Mouse (Mus musculus): ENCODE measurements around the gene Uprt. TPM values are rescaled to one million over a fixed set of nuclear protein-coding genes. Genes with fewer than 3 reads are reported as not detected.

Uprt gene
- 1.5 and 1.9 TPM in 2 replicates for polyA plus RNA-seq (2016; fragmentation: Nextera tagmentation; extraction: Ambion mirVana)

DNA sequence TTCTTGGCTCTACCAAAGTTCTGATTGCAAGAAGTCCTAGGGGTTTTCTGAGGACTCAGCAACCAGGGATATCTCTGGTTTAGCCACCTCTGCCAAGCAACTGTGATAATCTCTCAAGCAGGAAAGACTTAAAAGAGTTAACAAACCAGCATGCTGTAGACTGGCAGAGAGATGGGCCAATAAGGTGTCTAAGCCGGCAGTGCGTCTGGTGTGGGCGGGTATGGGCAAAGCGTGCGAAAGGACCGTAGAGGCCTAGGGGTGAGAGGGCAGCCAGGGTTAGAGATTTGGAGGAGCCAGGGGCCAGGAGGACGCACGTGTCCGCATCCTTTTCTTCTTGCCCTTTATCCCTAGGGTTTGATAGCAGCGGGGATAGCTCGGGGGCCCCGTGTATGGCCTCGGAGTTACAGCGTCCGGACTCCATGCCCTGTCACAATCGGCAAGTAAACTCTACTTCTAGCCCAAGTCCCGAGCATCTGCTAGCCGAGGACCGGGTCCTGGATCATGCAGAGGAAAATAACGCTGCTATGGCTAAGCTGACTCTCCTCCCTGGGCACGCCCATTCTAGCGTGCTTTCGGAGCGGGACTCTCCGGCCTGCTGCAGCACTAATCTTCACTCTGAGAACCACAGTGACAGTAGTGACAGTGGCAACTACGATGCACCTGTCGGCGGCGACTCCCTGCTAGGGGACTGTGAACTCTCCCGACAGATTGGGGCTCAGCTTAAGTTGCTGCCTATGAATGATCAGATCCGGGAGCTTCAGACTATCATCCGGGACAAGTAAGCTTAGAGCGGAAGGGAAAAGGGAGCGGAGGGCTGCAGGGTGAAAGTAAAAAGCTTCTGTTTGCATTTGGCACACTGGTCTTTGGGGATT lies at the start of gene Uprt:
Gene Uprt, plus strand, starts transcription at position 247 of the 872 bp plus-strand sequence.
- Histone ChIP-seq H3K27ac (peak within 1 kb of the TSS; percentile 56; the same call in 1 of the 2 replicates), H3K9ac (peak within 1 kb of the TSS; percentile 53), H3K4me1 (no peaks in the 10 kb centered on the region), H3K4me2 (peak within 1 kb of the TSS; percentile 54), H3K27me3 (peaks cover 34% of the 10 kb centered on the region), H3K9me3 (no peaks in the 10 kb centered on the region), H3K4me3 (replicated peaks) (peak within 1 kb of the TSS; percentile 52), H3K36me3 (replicated peaks) (no peaks in the 10 kb centered on the region)
- ATAC-seq (ENCODE audit: low FRiP score), result peak; percentile 98
- WGBS, result 24% methylated on average over 34 of the region's 34 CpGs

DNA sequence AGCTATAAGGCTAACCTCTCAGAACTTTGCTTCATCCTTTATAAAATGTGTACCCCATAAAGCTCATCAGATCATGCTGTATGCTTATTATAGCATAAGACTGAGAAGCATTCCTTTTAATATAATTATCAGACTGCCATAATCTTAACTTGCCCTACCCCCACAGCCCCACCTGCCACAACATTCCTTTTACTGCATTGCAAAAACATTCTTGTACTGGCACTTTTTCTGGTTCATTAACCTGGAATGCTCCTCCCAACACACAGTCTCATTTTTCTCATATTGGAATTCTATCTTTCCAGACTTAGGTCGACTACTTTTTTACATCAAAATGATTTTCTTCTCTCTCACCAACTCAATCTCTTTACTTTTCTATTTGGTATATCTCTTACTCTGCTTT lies 49.2 kb upstream of the Uprt start:
- Histone ChIP-seq H3K9ac (no peak overlapping the region), H3K27ac (no peak overlapping the region), H3K27me3 (peaks cover 18% of the 10 kb centered on the region), H3K4me2 (no peak overlapping the region), H3K36me3 (replicated peaks) (no peaks in the 10 kb centered on the region), H3K4me1 (no peaks in the 10 kb centered on the region), H3K4me3 (replicated peaks) (no peak overlapping the region), H3K9me3 (no peaks in the 10 kb centered on the region)
- 41% methylated on average over 1 of the region's 1 CpGs for WGBS
- no peak for ATAC-seq (ENCODE audit: low FRiP score)

DNA sequence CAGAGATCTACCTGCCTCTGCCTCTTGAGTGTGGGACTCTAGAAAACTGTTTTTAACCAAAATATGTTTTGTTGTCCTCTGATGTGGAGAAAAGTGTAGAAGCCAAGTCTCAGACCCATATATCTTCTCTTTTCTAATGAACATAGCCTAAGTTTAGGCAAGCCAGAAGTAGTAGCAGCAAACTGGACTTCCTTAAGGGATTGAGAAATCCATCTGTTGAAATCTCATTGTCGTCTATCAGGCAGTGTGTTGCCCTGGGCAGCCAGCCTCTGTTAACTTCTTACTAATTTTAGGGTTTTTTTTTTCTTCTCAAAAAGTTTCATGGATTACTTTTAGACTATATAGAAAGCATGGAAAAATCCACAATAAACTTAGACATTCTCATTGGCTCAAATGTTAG lies 30.2 kb upstream of the Uprt start:
- Histone ChIP-seq H3K36me3 (replicated peaks) (no peaks in the 10 kb centered on the region), H3K9me3 (no peaks in the 10 kb centered on the region), H3K27ac (no peak overlapping the region), H3K4me3 (replicated peaks) (no peak overlapping the region), H3K4me1 (no peaks in the 10 kb centered on the region), H3K9ac (no peak overlapping the region), H3K27me3 (0 out of 2 replicates have a peak, but pooled peaks cover 2% of the 10 kb centered on the region), H3K4me2 (no peak overlapping the region)
- WGBS, result 76% methylated on average over 1 of the region's 1 CpGs
- ATAC-seq (ENCODE audit: low FRiP score), result no peak

DNA sequence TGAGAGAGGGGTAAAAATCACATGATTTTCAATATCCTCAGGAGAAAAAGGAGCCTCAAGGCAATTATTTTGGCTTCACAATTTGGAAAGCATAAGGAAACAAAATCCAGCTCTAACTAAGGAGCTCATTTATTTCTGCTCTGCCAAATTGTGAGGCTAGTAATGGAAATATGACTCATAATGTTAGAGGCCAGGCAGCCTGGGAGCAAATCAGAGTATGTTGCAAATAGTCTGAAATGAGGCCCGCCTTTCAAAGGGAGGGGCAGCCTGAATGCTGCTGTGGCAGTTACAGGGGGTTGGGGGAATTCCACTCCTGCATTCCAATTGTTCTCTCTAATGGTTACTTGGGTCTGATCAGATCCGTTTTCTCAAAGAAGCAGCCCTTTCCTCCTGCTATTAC lies 20.9 kb upstream of the Uprt start:
- Histone ChIP-seq H3K9me3 (no peaks in the 10 kb centered on the region), H3K27ac (no peak overlapping the region), H3K4me3 (replicated peaks) (no peak overlapping the region), H3K9ac (no peak overlapping the region), H3K27me3 (no peaks in the 10 kb centered on the region), H3K4me1 (no peaks in the 10 kb centered on the region), H3K36me3 (replicated peaks) (no peaks in the 10 kb centered on the region), H3K4me2 (no peak overlapping the region)
- 34% methylated on average over 2 of the region's 2 CpGs for WGBS
- no peak for ATAC-seq (ENCODE audit: low FRiP score)

DNA sequence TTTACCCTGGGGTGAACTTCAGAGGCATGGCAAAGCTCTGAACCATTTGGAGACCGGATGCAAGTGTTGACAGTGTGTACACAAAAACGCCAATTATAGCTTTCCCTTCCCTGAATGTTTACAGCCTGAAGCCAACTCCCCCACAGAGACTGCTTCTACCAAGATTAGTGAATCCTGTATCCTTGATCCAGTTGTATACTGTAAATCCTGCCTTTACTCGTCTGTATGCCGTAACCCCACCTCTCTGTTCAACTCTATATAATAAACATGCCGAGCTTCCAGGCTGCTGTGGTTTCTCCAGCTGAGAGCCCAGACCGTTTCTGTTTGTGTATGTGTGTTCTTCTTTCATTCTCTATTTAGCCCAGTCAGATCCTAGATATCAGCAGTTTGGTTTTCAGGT lies 18.2 kb upstream of the Uprt start:
- no peak for ATAC-seq (ENCODE audit: low FRiP score)

DNA sequence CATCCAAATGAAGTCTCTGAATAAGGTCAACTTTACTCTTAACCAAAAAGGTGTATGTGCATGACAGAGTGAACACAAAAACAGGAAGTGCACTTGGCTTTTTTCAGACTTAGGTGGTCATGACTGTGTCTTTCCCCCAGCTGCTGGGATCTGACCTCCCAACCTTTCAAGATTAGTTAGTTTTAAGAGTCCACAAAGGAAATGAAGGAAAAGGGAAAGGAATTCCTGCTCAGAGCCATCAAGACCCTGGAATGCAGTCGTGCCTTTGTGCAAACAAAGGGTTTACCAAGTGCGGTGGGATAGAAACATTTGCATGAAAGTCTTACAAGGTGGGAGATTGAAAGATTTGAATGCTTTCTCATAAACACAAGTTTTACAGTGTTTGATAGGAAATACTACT lies 4.6 kb upstream of the Uprt start:
- Histone ChIP-seq H3K9ac (no peak overlapping the region), H3K4me1 (no peaks in the 10 kb centered on the region), H3K27ac (no peak overlapping the region), H3K4me3 (replicated peaks) (no peak overlapping the region), H3K4me2 (no peak overlapping the region), H3K27me3 (peaks cover 28% of the 10 kb centered on the region), H3K9me3 (no peaks in the 10 kb centered on the region), H3K36me3 (replicated peaks) (no peaks in the 10 kb centered on the region)
- no peak for ATAC-seq (ENCODE audit: low FRiP score)
- WGBS, result 19% methylated on average over 2 of the region's 2 CpGs

More for the DNA sequence above, 18.2 kb upstream of the Uprt start:
- Histone ChIP-seq H3K4me2 (no peak overlapping the region), H3K4me3 (replicated peaks) (no peak overlapping the region), H3K9ac (no peak overlapping the region), H3K9me3 (no peaks in the 10 kb centered on the region), H3K36me3 (replicated peaks) (no peaks in the 10 kb centered on the region), H3K4me1 (no peaks in the 10 kb centered on the region), H3K27me3 (no peaks in the 10 kb centered on the region), H3K27ac (no peak overlapping the region)
- WGBS, result 84% methylated on average over 6 of the region's 6 CpGs

DNA sequence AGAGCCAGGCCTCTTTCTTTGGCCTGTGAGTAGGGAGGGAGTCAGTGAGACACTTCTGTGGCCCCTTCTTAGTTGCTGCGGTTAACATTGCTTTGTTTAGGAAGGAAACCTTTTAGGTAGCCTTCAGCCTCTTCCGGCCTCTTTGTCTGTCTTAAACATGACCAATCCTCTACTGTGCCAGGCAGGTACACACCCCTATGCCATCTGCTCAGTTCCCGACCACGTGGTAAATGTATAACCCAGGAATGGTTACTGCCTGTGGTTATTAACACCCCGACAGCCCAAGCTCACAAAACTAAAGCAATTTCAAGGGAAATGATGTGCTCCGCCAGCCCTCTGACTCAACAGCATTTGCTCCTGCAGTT lies 808 bp downstream of the Uprt start:
- peaks cover 30% of the 10 kb centered on the region for H3K27me3 ChIP-seq
- peak; percentile 76; the same call in 1 of the 2 replicates for ATAC-seq (ENCODE audit: low FRiP score)
- peak overlapping the region; percentile 52 for H3K4me3 ChIP-seq (replicated peaks)
- no peaks in the 10 kb centered on the region for H3K9me3 ChIP-seq
- H3K4me1 ChIP-seq, result no peaks in the 10 kb centered on the region
- H3K9ac ChIP-seq, result peak overlapping the region; percentile 53
- 29% methylated on average over 6 of the region's 6 CpGs for WGBS
- H3K27ac ChIP-seq, result peak overlapping the region; percentile 56; the same call in 1 of the 2 replicates
- peak overlapping the region; percentile 54 for H3K4me2 ChIP-seq
- H3K36me3 ChIP-seq (replicated peaks), result no peaks in the 10 kb centered on the region

DNA sequence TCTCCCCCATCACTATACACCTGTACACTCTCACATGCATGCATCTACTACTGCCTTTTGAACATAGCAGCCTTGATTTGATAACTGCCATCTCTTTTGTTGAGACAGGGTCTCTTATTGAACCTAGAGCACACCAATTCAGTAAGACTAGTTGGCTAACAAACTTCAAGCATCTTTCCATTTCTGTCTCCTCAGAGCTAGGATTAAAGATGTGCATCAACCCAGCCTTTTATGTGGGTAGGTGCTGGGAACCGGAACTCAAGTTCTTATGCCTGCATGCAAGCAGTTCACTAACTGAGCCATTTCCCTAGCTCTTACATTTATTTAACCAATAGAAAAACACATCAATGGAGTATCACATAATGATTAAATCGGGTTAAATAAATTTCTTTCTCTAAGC lies 3.0 kb downstream of the Uprt start:
- no peak overlapping the region for H3K4me3 ChIP-seq (replicated peaks)
- 80% methylated on average over 2 of the region's 2 CpGs for WGBS
- no peak overlapping the region for H3K4me2 ChIP-seq
- H3K9ac ChIP-seq, result no peak overlapping the region
- no peak for ATAC-seq (ENCODE audit: low FRiP score)
- no peaks in the 10 kb centered on the region for H3K36me3 ChIP-seq (replicated peaks)
- peaks cover 30% of the 10 kb centered on the region for H3K27me3 ChIP-seq
- no peaks in the 10 kb centered on the region for H3K9me3 ChIP-seq
- no peaks in the 10 kb centered on the region for H3K4me1 ChIP-seq
- no peak overlapping the region for H3K27ac ChIP-seq

DNA sequence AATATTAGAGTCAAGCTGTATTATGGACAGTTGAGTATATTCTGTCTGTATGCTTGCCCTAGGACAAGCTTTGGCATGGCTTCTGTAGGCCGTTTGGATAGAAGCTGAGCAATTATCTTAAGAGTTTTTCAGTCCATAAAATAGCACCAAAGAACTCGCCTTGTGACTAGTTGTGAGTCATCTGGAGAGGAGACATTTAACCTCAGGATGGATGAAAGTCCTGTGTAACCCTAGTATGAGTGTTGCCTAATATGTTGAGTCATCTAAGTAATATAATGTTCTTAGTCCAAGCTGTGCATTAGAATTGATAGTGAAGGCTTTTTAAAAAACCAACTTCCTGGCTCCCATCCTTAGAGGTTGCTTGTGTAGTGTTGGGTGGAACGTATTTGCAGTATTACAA lies 5.4 kb downstream of the Uprt start:
- no peaks in the 10 kb centered on the region for H3K9me3 ChIP-seq
- H3K27ac ChIP-seq, result no peak overlapping the region
- H3K9ac ChIP-seq, result no peak overlapping the region
- H3K27me3 ChIP-seq, result peaks cover 23% of the 10 kb centered on the region
- H3K4me1 ChIP-seq, result no peaks in the 10 kb centered on the region
- H3K4me3 ChIP-seq (replicated peaks), result no peak overlapping the region
- no peak overlapping the region for H3K4me2 ChIP-seq
- 75% methylated on average over 3 of the region's 3 CpGs for WGBS
- no peaks in the 10 kb centered on the region for H3K36me3 ChIP-seq (replicated peaks)
- ATAC-seq (ENCODE audit: low FRiP score), result no peak

DNA sequence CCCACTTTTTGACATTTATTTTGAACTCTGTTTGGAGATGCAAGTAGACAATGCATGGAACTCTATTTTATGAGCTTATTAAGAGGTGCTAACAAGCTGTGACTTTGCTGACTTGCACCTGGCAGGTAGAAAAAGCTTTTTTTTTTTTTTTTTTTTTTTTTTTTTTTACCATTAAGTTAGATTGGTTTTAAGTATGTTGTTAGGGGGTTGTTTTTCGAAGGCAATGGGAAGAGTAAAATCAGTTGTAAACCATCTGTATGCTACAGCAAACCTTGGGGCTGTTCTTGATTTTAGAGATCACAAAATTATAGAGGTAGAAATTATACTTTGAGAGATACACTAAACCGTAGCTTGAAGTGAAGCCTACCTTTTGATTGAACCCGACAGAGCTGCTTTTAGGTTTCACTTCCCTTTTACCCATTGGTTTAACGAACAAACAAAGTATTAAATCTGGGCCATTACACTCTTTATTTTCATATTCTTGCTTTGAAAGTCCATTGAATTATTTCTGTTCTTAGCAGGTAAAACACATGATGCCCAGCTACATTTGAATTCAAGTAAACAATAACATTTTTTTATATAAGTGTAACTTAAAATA lies 6.4 kb downstream of the Uprt start:
- no peaks in the 10 kb centered on the region for H3K4me1 ChIP-seq
- H3K27me3 ChIP-seq, result peaks cover 16% of the 10 kb centered on the region
- no peak overlapping the region for H3K4me3 ChIP-seq (replicated peaks)
- no peaks in the 10 kb centered on the region for H3K9me3 ChIP-seq
- no peaks in the 10 kb centered on the region for H3K36me3 ChIP-seq (replicated peaks)
- 85% methylated on average over 4 of the region's 4 CpGs for WGBS
- H3K4me2 ChIP-seq, result no peak overlapping the region
- H3K27ac ChIP-seq, result no peak overlapping the region
- ATAC-seq (ENCODE audit: low FRiP score), result no peak
- H3K9ac ChIP-seq, result no peak overlapping the region

DNA sequence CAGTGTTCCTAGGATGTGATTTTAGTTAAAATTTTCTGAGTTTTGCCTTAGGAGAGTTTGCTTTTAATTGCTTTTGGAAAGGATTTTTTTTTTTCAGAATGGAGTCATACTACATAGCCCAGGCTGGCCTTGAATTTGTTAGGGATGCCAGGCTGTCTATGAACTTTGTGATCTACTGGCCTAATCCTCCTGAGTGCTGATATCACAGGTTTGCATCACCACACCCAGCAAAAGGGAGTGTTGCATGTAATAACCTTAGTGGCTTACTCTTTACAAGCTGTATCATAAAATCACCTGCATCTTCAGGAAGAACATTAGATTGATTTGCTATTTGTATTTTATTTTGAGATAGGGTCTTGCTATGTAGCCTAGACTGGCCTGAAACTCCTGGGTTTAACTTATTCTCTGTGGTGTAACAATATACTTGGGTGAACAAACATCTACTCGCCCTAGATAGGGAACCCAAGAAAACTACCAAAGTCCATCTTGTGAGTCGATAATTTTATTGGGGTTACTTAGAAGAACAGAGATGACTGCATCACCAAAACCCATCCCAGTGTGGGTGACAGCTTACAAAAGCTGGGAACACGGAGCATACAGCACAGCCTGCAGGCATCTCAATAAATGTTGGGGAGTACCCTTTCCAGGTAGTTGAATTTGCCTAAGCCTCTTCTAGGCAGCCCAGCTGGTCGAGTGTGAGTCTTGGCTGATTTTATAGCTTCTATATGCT lies 7.2 kb downstream of the Uprt start:
- Histone ChIP-seq H3K36me3 (replicated peaks) (no peaks in the 10 kb centered on the region), H3K4me2 (no peak overlapping the region), H3K9ac (no peak overlapping the region), H3K27me3 (peaks cover 12% of the 10 kb centered on the region), H3K27ac (no peak overlapping the region), H3K4me3 (replicated peaks) (no peak overlapping the region), H3K4me1 (no peaks in the 10 kb centered on the region), H3K9me3 (no peaks in the 10 kb centered on the region)
- WGBS, result 68% methylated on average over 4 of the region's 4 CpGs
- no peak for ATAC-seq (ENCODE audit: low FRiP score)

DNA sequence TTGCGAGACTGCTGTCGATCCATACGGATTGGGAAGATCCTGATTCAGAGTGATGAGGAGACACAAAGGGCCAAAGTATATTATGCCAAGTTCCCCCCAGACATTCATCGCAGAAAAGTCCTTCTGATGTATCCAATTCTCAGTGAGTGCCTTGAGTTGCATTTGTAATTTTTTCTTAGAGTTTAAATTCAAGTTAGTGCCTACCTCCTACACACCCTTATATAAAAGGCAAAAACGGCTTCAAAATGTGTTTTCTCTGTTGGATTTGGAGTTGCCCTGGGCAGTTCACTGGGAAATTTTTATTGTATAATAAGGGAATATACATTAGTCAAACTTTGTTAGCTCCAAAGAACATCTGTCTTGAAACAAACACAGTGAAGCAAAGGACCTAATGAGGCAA lies 19.1 kb downstream of the Uprt start:
- no peak overlapping the region for H3K4me3 ChIP-seq (replicated peaks)
- 75% methylated on average over 5 of the region's 5 CpGs for WGBS
- H3K27ac ChIP-seq, result no peak overlapping the region
- no peaks in the 10 kb centered on the region for H3K9me3 ChIP-seq
- ATAC-seq (ENCODE audit: low FRiP score), result no peak
- no peak overlapping the region for H3K9ac ChIP-seq
- no peaks in the 10 kb centered on the region for H3K4me1 ChIP-seq
- H3K36me3 ChIP-seq (replicated peaks), result no peaks in the 10 kb centered on the region
- H3K4me2 ChIP-seq, result no peak overlapping the region
- H3K27me3 ChIP-seq, result peaks cover 27% of the 10 kb centered on the region
